Mouse (Mus musculus) CD4-positive, CD25-positive, alpha-beta regulatory T cell, adult 9 weeks (primary cell): ENCODE results near the gene Kdelr1. TPM values are rescaled to one million over a fixed set of nuclear protein-coding genes. Genes with fewer than 3 reads are reported as not detected.

Experiments used
- polyA plus RNA-seq: library from polyadenylated mRNA; unstranded; fragments of 100-300 nt; shearing (Covaris generic); gene quantifications from one replicate; pipeline ENCODE4 v1.2.1, GENCODE M21; 2017

Kdelr1 gene
- 109 TPM for polyA plus RNA-seq

GRCm38 (mm10) chr7:45872624-45873023, at the start of gene Kdelr1:
Kdelr1 (plus strand) TSS chr7:45872772.

GRCm38 (mm10) chr7:45824598-45824997, 48.0 kb upstream of the Kdelr1 start, which contains the start of gene Kcnj14:
Kcnj14 (minus strand) TSS chr7:45824782.

DNA sequence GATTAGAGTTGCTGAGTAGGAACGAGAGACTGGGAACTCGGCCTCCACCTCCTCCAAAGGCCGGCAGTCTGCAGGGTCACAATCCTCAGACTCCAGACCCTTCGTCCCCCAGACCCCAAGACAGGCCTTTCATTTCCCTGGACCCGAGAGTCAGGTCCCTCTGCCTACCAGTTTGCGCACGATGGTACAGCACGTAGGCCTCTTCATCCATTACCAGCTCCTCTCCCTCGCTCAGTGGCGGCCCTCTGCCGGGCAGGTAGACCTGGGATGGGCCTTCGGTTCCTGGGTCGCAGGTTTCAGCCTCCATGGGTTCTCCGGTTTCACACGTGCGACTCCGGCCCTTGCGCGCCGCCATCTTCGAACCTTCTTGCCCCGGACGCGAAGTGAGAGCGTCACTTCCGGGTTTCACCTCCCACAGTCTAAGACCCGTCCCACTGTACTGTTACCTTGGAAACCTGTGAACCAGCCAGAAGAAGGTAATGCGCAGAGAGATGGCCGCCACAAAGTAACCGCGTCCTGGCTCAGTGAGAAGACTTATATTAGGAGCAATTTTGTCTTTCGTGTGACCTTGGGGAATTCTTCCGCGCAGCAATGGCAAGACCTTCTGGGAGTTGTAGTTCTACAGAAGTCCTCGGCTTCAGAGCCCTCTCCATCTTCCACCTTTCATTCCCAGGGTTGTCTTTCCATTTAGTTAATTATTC, 42.0 kb upstream of the Kdelr1 start, which contains the start of gene Grwd1:
Gene Grwd1, minus strand, starts transcription at position 518 of the 701 bp plus-strand sequence.

DNA sequence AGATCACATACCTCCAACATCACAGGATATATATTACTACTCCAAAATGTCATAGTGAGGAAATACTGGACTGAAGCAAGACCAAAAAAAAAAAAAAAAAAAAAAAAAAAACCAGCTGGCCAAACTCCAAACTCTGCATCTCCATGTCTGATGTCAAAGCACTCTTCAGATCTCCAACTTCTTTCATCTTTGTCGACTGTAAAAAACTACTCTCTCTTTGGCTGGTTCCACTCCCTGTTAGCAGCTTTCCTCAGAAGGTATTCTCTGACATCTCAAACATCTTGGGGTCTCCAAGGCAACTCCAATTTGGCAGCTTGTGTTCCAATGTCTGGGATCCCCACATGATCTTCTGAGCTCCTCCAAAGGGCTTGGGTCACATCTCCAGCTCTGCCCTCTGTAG, 5.7 kb downstream of the Kdelr1 start, which contains the start of gene Grin2d:
Gene Grin2d, minus strand, starts transcription at position 101 of the 400 bp plus-strand sequence.

DNA sequence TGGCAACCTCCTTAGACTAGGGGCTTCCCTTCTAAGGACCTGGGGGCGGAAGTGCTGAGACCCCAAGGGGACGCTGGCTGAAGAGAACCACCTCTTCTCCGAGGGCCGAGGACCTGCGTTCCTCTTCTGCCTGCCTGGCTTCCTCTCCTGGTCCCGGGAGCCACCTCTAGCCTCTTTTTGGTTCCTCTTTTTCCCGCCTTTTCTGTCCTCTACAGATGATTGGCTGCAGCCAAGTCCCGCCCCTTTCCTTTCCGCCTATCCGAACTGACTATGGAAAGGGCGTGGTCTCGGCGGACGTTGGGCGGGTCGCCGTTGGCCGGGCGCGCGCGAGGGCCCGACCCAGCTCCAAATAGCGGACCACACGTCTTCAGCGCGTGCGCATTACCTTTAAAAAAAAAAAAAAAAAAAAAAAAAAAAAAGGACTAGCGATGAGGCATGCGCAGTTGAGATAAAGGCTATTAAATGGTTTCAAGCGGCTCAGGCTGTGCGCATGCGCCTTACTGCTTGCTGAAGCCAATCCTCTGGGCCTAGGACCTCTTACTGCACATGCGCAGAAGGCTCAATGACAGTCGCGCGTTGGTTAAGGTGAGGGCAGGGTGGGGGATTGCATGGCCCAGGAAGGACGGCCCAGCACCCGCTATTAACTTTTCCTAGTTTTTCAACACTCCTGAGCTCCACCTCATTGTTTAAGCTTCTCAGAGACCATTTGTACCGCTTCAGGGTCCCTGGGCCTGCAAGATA, 24.1 kb downstream of the Kdelr1 start, which contains the start of the genes Syngr4 and Tmem143:
Gene Syngr4, minus strand, starts transcription at position 198 of the 741 bp plus-strand sequence.
Gene Tmem143, plus strand, starts transcription at position 425 of the 741 bp plus-strand sequence.

DNA sequence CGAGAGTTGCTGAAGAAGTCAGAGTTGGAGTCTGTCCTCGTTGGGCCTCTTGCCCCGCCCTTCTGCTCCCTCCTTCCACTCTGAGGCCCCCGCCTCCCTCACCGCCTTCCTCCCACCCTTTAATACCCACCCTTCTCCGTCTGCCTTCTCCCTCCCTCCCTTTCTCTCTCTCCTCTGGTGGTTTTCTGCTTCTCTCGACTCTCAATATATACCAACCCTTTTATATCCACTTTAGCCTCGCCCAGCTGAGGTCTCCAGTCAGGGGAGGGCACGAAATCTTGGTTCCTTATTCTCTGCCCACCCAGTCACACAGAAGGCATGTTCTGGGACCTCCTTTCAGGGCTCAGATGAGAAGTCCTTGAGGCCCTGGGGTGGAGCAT, 48.7 kb downstream of the Kdelr1 start, which contains the start of gene Emp3:
Gene Emp3, minus strand, starts transcription at position 163 of the 380 bp plus-strand sequence.

DNA sequence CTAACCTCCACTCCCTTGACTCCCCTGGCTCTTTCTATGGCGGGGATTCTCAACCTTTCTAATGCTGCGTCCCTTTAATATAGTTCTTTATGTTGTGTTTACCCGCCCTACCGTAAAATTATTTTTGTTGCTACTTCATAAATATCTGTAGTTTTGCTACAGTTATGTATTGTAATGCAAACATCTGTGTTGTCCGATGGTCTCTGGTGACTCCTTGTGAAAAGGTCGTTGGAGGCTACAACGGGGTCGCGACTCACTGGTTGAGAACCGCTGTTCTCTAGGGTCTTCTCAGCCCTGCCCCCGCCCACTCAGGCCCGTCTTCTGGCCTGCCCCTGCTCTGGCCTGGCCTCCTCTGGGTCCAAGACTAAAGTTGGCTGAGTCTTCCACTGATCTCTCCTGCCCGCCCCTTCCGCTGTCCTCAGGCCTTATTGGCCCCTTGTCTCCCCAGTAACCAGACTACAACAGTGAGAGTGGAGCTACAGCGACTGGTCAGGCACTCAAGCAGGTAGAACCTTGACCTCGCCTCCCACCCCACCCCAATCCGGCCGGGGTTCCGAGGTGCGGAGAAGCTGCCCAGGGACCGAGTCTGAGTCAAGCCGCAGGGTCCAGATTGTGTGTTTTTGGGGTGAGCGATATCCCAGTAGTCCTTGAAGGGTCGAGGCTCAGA, 51.3 kb downstream of the Kdelr1 start, which contains the start of gene Ccdc114:
Gene Ccdc114, plus strand, starts transcription at position 311 of the 667 bp plus-strand sequence.

Other genes with a start within 250 kb of the Kdelr1 start
- 0.51 TPM for gene Rasip1, start 245.3 kb upstream of the Kdelr1 start, polyA plus RNA-seq
- 1.3 TPM for gene Mamstr, start 232.8 kb upstream of the Kdelr1 start, polyA plus RNA-seq
- gene Fut2, start 206.4 kb upstream of the Kdelr1 start, polyA plus RNA-seq, result 0.25 TPM
- gene Ntn5, start 188.8 kb upstream of the Kdelr1 start, polyA plus RNA-seq, result not detected
- 0.16 TPM for gene Sec1, start 178.4 kb upstream of the Kdelr1 start, polyA plus RNA-seq
- 8.2 TPM for gene Car11, start 172.9 kb upstream of the Kdelr1 start, polyA plus RNA-seq
- gene Dbp, start 167.7 kb upstream of the Kdelr1 start, polyA plus RNA-seq, result 11.2 TPM
- 2,128 TPM for gene Rpl18, start 157.3 kb upstream of the Kdelr1 start, polyA plus RNA-seq
- 40.0 TPM for gene Sphk2, start 154.8 kb upstream of the Kdelr1 start, polyA plus RNA-seq
- 0.35 TPM for gene Fam83e, start 151.6 kb upstream of the Kdelr1 start, polyA plus RNA-seq
- not detected for gene Spaca4, start 147.0 kb upstream of the Kdelr1 start, polyA plus RNA-seq
- gene Lmtk3, start 89.0 kb upstream of the Kdelr1 start, polyA plus RNA-seq, result 0.07 TPM
- gene Sult2b1, start 88.1 kb upstream of the Kdelr1 start, polyA plus RNA-seq, result 3.8 TPM
- 25.0 TPM for gene Cyth2, start 58.2 kb upstream of the Kdelr1 start, polyA plus RNA-seq
- 0.11 TPM for gene Kcnj14, start 48.0 kb upstream of the Kdelr1 start, polyA plus RNA-seq
- 43.8 TPM for gene Grwd1, start 41.8 kb upstream of the Kdelr1 start, polyA plus RNA-seq
- gene Grin2d, start 5.6 kb downstream of the Kdelr1 start, polyA plus RNA-seq, result 0.12 TPM
- gene Syngr4, start 23.9 kb downstream of the Kdelr1 start, polyA plus RNA-seq, result 0.68 TPM
- 9.2 TPM for gene Tmem143, start 24.2 kb downstream of the Kdelr1 start, polyA plus RNA-seq
- 777 TPM for gene Emp3, start 48.6 kb downstream of the Kdelr1 start, polyA plus RNA-seq
- gene Ccdc114, start 51.3 kb downstream of the Kdelr1 start, polyA plus RNA-seq, result 2.3 TPM
- gene Abcc6, start 157.5 kb downstream of the Kdelr1 start, polyA plus RNA-seq, result not detected
- gene Nomo1, start 160.9 kb downstream of the Kdelr1 start, polyA plus RNA-seq, result 23.2 TPM
- gene Kcnj11, start 228.0 kb downstream of the Kdelr1 start, polyA plus RNA-seq, result not detected